Mouse (Mus musculus): ENCODE results near the gene Tagln3. TPM values are rescaled to one million over a fixed set of nuclear protein-coding genes. Genes with fewer than 3 reads are reported as not detected.

Tagln3 gene
- polyA plus RNA-seq, 1 experiment from 2014 or later: 0.76 TPM

- H3K4me2 ChIP-seq: no peak overlapping the region
- H3K4me3 ChIP-seq: no peak overlapping the region
- no peaks in the 10 kb centered on the region for H3K9me3 ChIP-seq (replicated peaks)
- ATAC-seq: no peak
- H3K4me1 ChIP-seq: 0 out of 2 replicates have a peak, but pooled peaks cover 2% of the 10 kb centered on the region
- 72% methylated on average over 4 of the region's 4 CpGs for WGBS (ENCODE audit: insufficient replicate concordance)
- no peaks in the 10 kb centered on the region for H3K27me3 ChIP-seq (replicated peaks)
- H3K9ac ChIP-seq: no peak overlapping the region
- H3K27ac ChIP-seq: no peak overlapping the region
- no peaks in the 10 kb centered on the region for H3K36me3 ChIP-seq
Measured at GRCm38 (mm10) chr16:45670005-45670404, 54.4 kb downstream of the Tagln3 start.

GRCm38 (mm10) chr16:45668178-45668577 is 56.2 kb downstream of the Tagln3 start:
- Histone ChIP-seq H3K9me3 (replicated peaks) (no peaks in the 10 kb centered on the region), H3K4me2 (no peak overlapping the region), H3K27me3 (replicated peaks) (no peaks in the 10 kb centered on the region), H3K4me3 (no peak overlapping the region), H3K36me3 (no peaks in the 10 kb centered on the region), H3K27ac (peak overlapping the region; percentile 30; the same call in 1 of the 2 replicates), H3K9ac (no peak overlapping the region), H3K4me1 (0 out of 2 replicates have a peak, but pooled peaks cover 2% of the 10 kb centered on the region)
- no peak for ATAC-seq
- WGBS (ENCODE audit: insufficient replicate concordance): 9% methylated on average over 3 of the region's 3 CpGs

- Histone ChIP-seq H3K9me3 (replicated peaks) (no peaks in the 10 kb centered on the region), H3K36me3 (no peaks in the 10 kb centered on the region), H3K4me2 (no peak overlapping the region), H3K27ac (no peak overlapping the region), H3K4me3 (no peak overlapping the region), H3K27me3 (replicated peaks) (no peaks in the 10 kb centered on the region), H3K9ac (no peak overlapping the region), H3K4me1 (0 out of 2 replicates have a peak, but pooled peaks cover 2% of the 10 kb centered on the region)
- 18% methylated on average over 2 of the region's 2 CpGs for WGBS (ENCODE audit: insufficient replicate concordance)
- peak; percentile 70 for ATAC-seq
Measured at GRCm38 (mm10) chr16:45666136-45666535, 58.3 kb downstream of the Tagln3 start.

GRCm38 (mm10) chr16:45662381-45662780 is 62.0 kb downstream of the Tagln3 start:
- no peaks in the 10 kb centered on the region for H3K27me3 ChIP-seq (replicated peaks)
- no peak overlapping the region for H3K4me3 ChIP-seq
- no peaks in the 10 kb centered on the region for H3K9me3 ChIP-seq (replicated peaks)
- H3K27ac ChIP-seq: no peak overlapping the region
- no peak overlapping the region for H3K9ac ChIP-seq
- ATAC-seq: no peak
- H3K36me3 ChIP-seq: no peaks in the 10 kb centered on the region
- H3K4me1 ChIP-seq: peaks cover 15% of the 10 kb centered on the region
- H3K4me2 ChIP-seq: no peak overlapping the region

Other genes starting within 250 kb of the Tagln3 start
- gene Gm609, start 231.6 kb downstream of the Tagln3 start, polyA plus RNA-seq (2016; fragmentation: Nextera tagmentation; extraction: Ambion mirVana): not detected in 2 replicates
- gene Gm17783, start 192.6 kb downstream of the Tagln3 start, polyA plus RNA-seq (2016; fragmentation: Nextera tagmentation; extraction: Ambion mirVana): not detected in 2 replicates
- gene Slc9c1, start 189.3 kb downstream of the Tagln3 start, polyA plus RNA-seq (2016; fragmentation: Nextera tagmentation; extraction: Ambion mirVana): not detected in 2 replicates
- gene Gcsam, start 114.2 kb downstream of the Tagln3 start, polyA plus RNA-seq (2016; fragmentation: Nextera tagmentation; extraction: Ambion mirVana): 1.8 and 2.3 TPM in 2 replicates
- 0.44 and 0.54 TPM in 2 replicates for gene BC016579, start 70.5 kb downstream of the Tagln3 start, polyA plus RNA-seq (2016; fragmentation: Nextera tagmentation; extraction: Ambion mirVana)
- gene Tmprss7, start 30.9 kb downstream of the Tagln3 start, polyA plus RNA-seq (2016; fragmentation: Nextera tagmentation; extraction: Ambion mirVana): 0.29 and 0.44 TPM in 2 replicates
- gene Abhd10, start 18.3 kb upstream of the Tagln3 start, polyA plus RNA-seq (2016; fragmentation: Nextera tagmentation; extraction: Ambion mirVana): 22.7 and 24.3 TPM in 2 replicates
- gene Phldb2, start 229.0 kb upstream of the Tagln3 start, polyA plus RNA-seq (2016; fragmentation: Nextera tagmentation; extraction: Ambion mirVana): 17.4 TPM in 2 replicates